Mouse (Mus musculus): Measurements from ENCODE around the gene Eml3.

Eml3 gene

DNA sequence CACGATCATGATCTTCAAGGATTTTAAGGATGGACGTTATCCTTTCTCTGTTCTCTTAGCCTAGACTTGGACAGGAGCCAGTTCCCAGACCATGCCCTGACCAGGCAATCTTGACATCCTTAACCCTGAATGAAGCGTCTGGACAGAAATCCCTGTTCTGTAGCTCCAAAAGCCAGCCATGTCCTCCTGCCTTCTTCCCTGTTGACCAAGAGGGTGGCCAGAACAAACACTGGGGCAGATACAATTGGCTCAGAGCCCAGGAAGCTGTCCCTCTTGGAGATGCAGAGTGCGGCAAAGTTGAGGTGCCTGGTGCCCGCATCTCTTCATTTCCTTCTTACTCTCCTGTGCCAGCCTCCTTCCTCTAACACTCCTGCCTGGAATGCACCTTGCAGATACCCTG is 56.5 kb downstream of the Eml3 start:
- DNase-seq (ENCODE audit: low read depth, low spot score), result no peak

DNA sequence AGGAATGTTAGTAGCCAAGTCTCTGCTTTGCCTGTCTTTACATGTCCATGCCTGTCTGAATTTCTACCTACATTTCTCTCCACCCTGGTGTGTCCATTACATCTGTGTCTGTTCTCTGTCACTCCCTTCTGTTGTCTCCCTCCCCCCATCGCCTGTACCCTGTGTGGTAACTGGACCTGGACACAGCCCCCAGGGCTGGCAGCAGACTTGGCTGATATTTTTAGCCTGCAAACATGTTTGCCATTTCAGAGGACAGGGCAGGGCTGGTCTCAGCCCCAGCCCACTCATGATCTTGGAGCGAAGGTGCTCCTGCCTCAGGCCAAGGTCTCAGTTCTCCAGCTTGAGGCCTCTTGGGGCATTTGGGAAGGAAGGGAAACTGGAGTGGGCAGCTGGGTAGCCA is 58.5 kb downstream of the Eml3 start:
- no peak for DNase-seq (ENCODE audit: low read depth, low spot score)

DNA sequence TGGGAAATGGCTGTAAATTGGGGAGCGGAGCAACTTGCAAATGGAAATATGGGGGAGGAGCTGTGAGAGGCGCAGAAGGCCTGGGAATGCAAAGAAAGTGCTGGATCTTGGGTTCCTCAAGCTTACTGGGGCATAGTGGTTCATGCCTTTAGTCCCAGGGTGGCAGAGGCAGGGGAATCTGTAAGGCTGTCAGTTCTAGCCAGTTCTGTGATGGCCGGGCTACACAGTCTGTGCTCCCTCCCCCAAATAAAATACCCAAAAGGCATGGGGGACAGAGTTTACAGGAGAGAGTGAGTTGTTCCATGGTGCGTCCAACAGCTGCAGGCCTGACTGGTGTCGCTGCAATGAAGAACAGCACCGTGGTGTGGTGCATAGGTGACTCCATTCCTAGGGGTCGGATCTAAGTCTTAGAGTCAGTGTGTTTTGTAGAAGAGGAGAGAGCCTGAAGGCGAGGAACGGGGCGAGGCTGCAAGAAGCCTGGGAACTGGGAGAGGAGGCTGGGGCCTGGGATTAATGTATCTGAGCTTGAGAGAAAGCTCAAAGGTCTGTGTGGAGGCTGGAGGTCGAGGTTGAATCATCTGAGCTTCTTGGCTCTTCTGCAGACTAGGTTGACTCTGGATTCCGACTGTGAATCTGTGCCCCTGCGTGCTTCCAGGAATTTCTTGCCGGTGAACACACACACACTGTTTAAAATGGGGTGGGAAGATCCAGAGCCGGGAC is 59.2 kb downstream of the Eml3 start:
- no peak for DNase-seq (ENCODE audit: low read depth, low spot score)

DNA sequence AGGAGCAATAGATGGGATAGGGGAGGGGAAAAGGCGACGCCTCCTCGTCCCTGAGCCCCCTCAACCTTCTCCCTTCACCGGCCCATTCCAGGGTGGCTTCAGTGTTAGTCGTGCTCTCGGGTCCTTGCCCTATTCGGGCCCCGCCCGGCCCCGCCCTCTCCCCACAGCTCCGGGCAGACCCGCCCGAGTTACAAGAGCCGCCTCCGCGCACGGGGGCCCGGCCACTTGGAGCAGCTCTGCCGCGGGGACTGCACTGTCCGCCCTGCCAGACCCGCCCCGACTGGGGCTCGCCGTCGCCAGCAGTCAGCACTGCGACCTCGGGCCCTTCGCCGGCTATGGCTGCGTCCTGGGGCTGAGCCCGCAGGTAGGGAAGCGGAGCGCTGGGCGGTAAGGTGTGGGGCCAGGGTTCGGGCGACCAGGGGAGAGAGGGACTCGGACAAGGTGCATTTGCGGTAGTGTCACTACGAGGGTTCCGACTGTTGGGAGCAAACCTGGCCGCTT is 59.8 kb downstream of the Eml3 start, which contains the start of gene Ahnak:
Gene Ahnak, plus strand, starts transcription at position 219 of the 501 bp plus-strand sequence.
- DNase-seq (ENCODE audit: low read depth, low spot score), result no peak

DNA sequence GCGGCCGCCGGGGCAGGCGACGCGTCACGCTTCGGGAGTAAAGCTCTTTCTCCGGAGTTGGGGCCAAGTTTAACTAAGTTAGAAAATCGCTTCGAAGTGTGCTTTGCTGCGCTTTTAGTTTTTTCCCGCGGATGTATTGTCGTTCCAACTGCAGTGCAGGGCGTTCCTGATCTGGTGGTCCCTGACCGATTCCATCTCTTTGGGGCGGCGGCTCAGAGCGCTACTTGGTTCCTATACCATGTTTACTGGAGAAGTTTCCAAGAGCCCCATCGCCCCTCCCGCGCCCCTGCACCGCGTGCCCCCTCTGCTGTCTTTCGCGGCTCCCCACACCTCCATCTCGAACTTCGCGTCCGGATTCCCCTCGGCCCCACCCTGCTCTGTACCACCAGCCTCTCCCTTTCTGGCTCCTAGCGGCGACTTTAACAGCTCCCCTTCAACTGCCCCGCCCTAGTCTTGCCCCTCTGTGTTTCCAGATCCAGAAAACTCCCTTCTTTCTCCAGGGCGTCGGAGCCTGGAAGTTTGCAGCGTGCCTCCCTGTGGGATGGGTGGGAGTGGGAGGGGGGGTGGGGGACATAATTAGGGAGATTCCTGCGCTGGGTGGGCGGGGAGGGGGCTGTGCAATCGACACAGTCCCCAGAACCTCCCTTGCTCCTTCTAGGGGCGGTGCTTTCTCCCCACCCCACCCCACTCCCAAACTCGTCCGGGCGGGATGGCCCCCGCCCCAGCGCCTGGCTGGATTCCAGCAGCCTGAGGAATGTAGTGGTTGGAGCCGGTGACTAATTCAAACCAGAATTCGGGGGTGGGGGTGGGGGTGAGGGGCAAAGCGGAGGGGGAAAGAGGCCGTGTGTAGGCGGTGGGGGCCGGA is 60.4 kb downstream of the Eml3 start:
- no peak for DNase-seq (ENCODE audit: low read depth, low spot score)

DNA sequence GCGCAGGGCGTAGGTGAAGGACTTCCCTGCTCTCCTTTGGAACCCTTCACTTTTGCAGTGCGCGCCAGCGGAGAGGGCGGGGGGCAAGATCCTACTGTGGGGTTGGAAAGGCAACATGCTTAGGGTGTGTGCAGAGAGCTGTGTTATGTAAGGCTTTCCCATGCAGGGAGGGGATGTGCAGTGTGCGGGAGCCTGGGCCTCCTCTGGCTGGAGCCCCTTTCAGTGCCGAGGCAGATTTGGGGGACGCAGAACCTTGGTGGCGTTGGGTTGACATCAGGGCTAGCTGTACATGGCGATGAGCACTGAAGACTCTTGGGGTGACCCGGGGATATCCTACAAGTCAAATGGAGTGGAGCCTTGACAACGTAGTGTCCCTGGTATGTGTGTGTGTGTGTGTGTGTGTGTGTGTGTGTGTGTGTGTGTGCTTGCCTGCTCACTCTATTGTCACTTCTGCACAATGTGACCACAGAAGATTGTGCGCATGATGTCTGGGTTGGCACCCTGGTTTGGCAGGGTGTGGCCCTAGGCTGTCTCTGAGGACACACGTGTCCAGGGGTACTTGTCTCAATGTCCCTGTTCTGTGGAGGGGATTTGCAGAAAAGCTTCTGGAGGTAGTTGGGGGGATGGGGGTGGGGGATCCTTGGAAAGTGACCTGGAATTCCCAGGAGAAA is 61.2 kb downstream of the Eml3 start:
- DNase-seq (ENCODE audit: low read depth, low spot score), result no peak
